Mouse (Mus musculus) retina, embryonic 14.5 days (tissue): ENCODE data around the gene Trim80.
"Not testable (repeated sequence)": the region's sequence is repeated elsewhere in the genome, so short reads cannot be mapped to it uniquely, and the experiment has no call there.

ENCODE experiments used
- DNase-seq: peaks from one replicate; pipeline ENCODE4 v3.0.0-alpha.2; 2015; ENCODE audit warnings: low spot score

The Trim80 gene

DNA sequence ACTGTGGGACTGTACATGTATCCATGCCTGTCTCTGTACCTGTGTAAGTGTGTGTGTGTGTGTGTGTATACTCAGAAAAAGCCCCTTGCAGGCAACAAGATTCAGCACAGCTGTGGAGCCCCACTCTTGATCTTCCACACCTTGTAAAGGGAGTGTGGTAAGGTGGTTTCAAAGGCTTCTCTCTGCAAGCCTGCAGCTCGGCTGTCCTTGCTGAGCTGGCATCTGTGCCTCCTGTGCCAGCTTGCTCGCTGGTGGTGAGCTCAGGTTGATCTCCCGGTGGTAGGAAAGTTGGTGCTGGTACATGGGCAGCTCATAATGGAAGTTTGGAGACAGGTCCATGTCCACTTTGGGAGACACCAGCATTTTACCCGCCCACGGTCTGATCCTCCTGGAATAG, 21.5 kb downstream of the Trim80 start:
- no peak for DNase-seq

DNA sequence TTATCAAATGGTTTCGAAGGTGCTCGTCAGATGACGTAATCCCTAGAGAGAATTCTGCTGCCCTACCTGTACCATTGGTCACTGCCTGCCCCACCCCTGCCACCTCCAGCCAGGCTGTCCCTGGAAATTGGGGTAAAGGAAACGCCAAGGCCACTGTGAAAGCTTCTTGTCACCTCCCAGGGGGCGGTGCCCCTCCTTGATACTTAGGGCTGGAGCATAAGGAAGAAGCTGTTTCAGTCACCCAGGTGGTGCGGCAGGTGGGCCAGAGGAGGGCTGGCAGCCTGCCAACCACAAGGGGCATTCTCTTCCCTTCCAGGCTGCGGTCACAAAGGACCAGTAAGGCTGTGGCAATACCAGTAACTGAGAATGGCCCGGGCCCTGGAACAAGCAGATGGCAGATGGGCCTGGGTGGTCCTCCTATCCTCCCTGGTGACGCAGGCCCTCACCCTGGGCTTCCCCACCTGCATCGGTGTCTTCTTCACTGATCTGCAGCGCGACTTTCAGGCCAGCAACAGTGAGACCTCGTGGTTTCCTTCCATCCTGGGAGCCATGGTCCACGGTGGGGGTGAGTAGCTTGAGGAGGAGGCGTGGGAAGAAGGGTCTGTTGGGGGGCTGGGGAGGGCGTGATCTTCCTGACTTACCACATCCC, 22.0 kb downstream of the Trim80 start, which contains the start of gene Slc16a5:
Gene Slc16a5, plus strand, starts transcription at position 232 of the 649 bp plus-strand sequence.
- no peak for DNase-seq

DNA sequence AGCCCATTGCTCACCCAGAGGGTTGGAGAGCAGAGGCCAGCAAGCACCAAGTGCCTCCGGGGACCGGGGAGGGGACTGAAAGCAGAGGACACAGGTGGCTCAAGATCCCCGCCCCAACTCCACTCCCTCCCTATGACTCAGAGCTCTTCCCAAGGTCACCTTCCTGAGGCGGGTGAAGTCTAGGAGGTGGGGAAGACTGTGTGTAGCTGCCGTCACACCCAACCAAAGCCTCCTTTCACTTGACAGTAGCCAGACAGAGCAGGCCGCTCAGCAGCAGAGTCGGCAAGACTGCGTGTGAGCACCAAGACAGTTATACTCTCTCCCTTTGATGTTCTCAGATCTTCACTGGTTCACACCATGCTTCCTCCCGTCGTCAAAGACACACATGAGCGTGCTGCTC, 23.1 kb downstream of the Trim80 start:
- no peak for DNase-seq

DNA sequence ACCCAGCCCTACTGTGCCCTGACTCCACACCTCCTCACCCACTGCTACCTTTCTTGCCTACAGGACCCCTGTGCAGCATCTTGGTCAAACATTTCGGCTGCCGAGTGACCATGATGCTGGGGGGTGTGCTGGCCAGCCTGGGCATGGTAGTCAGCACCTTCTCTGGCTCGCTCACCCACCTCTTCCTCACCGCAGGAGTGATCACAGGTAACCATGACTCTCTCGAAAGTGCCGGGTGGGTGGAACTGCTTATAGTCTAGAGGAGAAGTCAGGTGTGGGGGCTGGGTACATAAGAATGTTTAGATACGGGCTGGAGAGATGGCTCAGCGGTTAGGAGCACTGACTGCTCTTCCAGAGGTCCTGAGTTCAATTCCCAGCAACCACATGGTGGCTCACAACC, 24.5 kb downstream of the Trim80 start:
- no peak for DNase-seq

DNA sequence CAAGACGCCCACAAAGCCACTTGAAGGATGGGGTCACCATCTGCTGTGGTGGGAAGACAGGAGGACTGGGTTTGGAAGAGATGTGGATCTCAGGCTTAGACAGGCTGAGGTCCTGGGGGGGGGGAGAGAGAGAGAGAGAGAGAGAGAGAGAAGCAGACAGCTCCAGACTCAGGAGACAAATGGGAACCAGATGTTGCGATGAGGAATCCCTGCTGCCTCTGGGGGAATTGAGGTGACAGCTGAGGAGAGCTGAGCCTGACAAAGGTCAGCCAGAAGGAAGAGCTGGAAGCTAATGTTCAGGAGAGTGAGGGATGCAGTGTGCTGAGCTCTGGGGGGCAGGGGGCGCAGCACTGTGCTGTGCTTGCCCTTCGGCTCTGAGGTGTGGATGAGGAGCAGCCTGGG, 26.9 kb downstream of the Trim80 start:
- DNase-seq, result peak; percentile 27

DNA sequence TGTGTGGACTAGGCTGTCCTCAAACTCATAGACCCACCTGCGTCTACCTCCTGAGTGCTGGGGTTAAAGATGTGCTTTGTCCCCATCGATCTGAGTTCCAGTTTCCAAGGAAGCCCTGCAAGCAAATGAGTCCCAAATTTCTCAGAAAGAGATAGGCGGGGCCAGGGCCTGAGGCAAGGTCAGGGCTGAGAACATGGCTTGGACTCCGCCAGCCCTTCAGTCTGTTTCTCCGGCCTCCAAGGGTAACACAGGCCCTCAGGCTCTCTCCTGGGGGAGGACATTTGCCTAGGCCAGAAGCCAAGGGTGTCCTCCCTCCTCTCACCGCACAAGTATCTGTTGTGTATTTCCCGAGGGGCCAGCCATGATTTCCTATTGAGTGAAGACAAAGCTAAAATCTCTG, 31.8 kb downstream of the Trim80 start:
- DNase-seq, result no peak

DNA sequence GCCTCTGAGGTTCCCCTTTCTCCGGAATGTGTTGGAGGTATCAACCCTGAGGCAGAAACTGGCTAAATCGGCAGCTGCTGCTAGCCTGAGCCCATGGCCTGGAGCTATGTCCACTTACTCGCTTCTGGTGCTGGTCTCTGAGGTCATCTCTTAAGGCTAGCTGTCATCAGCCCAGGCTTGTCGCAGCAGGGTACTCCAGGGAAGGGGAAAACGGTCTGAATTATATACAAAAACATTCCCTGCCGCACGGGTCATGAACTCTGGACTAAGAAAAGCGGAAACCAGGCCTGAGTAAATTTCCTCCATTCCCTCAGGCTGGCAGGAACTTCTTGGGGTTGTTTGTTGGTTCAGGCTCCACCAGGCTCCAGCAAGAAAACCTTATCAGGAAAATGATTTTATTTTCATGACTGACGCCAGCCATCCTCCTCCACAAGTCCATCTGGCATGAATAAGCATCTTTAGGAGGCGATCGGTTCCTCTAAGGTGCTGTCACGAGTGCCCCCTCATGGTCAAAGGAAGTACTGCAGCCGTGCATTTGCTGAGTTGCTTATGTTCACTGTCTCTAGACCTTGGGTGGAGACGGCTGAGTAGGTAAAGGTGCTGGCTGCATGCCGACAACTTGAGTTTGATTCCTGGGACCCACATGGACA, 33.4 kb downstream of the Trim80 start:
- peak; percentile 99 for DNase-seq

DNA sequence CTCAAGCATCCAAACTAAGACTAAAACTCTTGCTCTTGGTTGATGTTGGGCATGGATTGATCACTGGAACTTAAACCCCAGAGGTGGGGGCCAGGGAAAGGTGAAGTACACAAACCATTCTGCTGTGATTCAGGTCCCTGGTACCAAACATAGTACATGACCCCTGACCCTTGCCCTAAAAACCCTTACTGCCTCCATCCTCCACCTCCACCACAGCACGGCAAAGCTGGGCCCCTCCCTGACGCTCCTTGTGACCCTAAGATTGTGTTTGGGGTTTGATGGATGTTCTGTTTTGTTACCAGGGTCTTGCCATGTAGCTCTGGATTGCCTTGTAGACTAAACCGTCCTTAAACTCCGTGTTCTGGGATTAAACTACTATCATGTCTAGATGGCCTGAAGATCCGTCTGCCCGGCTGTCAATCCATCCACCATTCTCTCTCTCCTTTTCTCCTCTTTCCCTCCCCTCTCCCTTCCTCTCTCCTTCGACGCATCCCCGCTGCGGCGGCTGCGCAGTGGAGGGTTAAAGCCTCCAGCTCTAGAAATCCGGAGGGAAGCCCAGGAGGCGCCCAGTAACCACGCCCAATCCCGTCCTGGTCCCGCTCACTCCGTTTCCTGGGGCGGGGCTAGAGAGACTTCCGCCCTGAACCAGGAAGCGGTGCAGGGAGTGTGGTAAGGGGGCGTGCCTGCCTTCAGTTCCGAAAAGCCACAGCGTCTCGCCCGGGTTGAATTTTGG, 34.8 kb downstream of the Trim80 start, which contains the start of gene Armc7:
Gene Armc7, plus strand, starts transcription at position 643 of the 733 bp plus-strand sequence.
- peak; percentile 98 for DNase-seq

DNA sequence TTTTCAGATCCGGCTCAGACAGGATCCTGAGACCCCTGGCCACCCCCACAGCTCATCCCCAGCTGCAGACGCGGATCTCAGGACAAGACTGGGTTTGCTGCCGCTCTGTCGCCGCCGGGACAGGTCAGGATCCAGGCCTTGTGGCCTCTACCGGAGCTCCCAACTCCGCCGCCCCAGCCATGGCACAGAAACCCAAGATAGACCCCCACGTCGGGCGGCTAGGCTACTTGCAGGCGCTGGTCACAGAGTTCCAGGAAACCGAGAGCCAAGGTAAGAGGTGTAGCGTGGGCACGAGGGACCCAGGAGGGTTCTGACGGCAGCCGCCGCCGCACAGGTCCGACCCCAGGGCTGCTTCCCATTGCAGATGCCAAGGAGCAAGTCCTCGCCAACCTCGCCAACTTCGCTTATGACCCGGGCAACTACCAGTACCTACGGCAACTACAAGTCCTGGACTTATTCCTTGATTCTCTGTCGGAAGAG, 35.5 kb downstream of the Trim80 start:
- DNase-seq, result no peak

DNA sequence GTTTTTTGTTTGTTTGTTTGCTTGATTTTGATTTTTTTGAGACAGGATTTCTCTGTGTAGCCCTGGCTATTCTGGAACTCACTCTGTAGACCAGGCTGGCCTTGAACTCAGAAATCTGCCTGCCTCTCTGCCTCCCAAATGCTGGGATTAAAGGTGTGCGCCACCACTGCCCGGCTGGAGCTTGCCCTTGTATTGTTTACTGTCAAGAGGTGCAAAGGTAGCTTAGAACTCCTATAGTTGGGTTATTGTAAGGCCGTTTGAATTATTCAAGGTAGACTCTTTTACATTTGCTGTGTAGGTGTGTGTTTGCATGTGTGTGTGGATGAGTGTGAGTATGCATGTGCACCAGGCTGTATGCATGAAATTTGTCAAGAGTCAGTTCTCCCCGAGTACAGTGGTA, 36.3 kb downstream of the Trim80 start:
- not testable (repeated sequence) for DNase-seq

DNA sequence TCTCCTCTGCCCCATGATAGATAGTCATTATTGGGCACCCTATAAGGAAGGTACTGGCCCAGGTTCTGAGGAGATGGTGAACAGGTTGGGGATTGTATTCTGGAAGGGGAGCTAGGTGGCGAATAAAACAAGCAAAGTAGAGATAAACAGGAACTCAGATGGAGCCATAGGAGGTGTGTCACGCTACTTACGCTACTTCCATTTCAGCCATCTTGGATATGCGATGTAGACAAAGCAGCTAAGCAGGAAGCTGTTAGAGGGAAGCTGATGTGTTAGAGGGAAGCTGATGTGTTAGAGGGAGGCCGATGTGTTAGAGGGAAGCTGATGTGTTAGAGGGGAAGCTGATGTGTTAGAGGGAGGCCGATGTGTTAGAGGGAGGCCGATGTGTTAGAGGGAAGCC, 37.0 kb downstream of the Trim80 start:
- not testable (repeated sequence) for DNase-seq

DNA sequence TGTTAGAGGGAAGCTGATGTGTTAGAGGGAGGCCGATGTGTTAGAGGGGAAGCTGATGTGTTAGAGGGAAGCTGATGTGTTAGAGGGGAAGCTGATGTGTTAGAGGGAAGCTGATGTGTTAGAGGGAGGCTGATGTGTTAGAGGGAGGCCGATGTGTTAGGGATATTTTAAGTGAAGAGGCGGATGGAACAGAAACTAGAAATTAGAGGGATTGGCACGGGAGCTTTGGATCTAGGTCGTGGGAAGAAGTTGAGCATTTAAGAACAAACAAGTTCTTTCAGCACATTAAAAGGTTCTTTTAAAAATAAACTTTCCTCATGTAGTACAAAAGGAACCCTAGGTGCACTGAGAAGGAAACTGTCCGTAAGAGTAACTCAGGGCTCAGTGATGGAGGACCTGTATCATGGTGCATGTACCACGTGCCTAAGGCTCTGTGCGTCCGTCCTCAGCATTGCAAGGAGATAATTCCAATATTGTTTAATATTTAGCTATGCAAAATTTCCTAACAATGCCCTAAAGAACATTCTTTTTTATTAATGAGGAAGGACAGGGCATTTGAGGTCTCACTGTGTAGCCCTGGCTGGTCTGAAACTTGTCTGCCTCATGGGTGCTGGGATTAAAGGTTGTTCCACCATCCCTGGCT, 38.1 kb downstream of the Trim80 start:
- DNase-seq, result no peak

DNA sequence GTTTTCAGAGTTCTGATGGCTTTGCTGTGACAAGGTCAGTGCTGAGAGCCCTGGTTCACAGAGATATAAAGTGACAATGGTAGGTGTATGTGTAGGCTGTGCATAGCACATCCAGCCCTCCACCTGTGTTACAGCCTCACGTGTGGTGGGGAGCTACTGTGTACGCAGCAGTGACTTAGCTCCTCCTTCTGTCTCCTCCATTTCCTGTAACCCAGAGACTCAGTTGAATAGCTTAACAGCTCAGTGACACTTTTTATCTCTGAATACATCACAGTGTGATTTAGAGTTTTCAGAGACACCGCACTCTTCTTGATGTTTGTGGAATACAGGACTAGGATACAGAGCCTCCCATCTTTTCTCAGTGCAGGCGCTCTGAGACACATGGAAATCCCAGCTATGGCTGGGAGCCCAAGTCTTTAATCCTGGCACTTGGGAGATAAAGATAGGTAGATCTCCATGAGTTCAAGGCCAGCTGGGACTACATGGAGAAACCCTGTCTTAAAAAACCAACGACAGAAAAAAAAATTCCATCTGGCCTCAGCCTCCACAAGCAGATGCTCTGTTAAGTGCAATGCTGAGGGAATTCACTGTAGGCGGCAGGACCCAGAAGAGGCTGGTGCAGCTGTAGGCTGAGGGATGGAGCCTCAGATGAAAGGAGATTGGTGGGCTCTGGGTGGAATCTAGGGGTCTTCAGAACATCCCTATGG, 41.4 kb downstream of the Trim80 start:
- no peak for DNase-seq

DNA sequence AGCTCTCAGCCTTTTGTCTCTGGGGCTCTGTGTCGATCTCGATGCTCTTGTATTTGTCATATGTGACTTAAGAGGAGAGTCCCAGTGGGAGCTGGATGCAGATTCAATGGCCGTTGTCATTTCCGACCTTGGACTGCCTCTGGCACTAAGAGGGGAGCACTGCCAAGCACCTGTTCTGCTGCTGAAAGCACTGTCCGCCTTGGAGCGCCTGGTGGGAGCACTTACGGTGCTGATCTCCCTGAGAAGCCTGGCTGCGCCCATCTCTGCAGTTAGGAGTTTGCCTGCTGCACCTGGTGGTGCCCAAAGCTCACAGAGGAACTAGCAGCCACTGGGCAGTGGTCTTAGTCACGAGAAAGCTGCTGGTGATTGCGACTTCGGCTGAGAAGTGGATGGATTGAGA, 42.9 kb downstream of the Trim80 start:
- no peak for DNase-seq

DNA sequence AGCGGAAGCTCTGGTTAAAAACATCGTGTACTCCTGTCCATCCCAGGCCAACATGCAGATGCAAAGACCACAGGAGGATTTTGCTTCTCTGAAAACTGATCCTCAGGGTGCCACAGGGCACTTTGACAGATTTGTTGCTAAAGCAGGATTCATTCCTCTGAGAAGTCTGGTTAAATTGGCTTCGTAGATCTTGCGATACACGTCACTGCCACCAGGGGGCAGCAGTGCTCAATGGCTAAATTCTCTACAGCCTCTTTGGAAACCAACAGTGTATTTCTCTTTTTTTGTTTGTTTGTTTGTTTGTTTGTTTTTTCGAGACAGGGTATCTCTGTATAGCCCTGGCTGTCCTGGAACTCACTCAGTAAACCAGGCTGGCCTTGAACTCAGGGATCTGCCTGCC, 43.4 kb downstream of the Trim80 start:
- DNase-seq, result peak; percentile 90

DNA sequence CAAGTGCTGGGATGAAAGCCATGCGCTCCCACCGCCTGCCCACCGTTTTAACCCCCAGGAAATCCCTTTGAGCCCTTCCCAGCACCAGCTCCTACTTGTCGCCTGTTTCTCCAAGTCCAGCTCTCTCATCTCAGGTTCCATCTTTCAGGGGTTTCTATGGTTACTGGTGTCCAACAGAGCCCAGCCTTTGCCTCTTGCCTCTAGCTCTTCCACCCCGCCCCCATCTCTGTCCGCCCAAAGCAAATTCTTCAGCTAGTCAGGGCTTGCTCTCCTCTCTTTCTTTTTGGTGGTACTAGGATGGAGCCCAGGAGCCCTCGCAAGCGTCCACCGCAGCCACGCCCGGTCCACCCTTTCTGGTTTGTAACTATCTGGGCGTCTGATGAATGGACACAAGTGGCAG, 44.8 kb downstream of the Trim80 start:
- DNase-seq, result no peak

DNA sequence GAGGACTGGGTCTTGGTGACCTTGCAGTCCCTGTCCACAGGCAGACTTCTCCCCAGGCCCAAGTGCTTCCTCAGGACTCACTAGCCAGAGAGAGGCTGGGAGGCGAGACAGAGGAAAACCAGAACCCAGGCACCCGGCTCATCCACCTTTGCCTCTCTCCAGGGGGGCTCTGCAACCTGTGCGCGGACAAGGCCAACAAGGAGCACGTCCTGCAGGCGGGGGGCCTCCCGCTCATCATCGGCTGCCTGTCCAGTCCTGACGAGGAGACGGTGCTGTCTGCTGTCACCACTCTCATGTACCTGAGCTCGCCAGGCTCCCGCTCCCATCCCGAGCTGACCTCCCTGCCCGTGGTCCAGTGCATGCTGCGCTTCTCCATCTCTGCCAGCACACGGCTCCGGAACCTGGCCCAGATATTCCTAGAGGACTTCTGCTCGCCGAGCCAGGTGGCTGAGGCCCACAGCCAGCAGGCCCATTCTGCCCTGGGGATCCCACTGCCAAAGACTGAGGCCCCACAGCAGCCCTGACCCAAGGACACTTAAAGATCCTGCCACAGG, 48.3 kb downstream of the Trim80 start:
- DNase-seq, result no peak

DNA sequence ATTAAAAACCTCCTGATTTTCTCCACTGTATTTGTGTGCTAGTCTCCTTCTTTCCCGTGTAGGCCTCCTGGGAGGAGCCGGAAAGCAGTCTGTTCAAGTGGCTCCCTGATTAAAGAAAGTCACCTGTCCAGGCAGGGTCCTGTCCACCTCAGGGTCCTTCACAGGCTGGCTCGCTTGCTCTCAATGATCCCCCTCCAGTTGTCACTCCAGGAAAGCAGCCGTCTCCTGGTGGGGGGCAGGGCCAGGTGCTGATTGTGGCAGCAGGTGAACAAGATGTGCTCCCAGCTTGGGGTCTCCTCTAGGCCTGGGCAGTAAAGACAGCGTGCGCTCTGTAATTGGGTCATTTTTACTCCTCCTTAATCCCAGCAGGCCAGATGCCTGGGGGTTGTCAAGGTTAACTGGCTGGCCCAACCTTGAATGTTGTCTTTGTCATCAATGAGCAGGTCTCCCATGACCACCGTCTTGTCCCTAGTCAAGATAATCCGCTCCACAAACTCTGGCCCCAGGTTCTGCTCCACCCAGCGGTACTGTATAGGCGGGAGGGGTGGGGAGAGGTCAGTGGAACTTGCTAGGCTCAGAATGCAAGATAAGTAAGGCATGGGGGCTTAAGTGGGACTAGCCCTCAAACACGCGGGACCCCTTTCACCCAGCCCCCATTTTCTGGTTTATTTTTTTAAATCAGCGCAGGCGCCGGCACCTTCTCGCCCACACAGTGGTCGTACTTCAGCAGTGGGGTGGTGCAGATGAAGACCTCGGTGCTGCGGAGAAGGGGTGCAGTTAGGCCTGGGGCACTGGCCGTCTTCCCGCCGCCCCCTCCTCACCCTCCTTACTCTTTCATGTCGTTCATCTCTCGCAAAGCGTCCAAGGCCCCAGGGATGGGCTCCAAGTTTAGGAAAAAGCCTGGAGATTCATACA, 50.4 kb downstream of the Trim80 start:
- DNase-seq, result no peak

DNA sequence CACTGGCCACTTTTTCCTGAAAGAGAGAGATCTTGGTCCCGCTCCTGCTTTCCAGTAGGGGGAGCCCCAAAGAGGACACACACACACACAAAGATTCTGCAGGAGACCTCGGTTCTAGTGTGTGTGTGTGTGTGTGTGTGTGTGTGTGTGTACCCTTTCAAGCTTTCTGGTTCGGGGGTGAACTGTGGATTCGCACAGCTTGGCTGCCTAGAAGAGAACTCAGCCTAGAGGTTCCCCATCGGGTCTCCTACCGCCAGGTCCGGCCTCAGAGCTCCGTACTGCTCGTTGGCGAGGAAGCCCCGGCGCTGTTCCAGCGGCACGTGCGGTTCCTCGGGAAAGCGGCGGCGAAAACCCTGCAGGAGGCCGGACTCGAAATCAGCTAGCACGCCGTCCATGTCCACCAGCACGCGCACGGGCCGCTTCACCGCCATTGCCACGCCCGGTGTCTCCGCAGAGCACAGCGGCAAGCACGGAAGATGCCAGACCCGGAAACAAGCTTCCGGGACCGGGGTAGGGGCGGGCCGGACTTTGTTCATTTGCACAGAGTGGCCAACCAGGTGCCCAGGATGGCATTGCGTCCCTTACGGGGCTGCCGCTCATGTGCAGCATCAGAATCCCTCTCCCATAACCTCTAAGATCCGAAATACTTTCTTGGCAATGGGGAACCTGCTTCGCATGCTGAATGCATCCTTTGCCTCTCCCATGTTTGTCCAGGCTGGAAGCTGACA, 51.2 kb downstream of the Trim80 start, which contains the start of gene Nt5c:
Gene Nt5c, minus strand, starts transcription at position 507 of the 728 bp plus-strand sequence.
- DNase-seq, result peak; percentile 80

DNA sequence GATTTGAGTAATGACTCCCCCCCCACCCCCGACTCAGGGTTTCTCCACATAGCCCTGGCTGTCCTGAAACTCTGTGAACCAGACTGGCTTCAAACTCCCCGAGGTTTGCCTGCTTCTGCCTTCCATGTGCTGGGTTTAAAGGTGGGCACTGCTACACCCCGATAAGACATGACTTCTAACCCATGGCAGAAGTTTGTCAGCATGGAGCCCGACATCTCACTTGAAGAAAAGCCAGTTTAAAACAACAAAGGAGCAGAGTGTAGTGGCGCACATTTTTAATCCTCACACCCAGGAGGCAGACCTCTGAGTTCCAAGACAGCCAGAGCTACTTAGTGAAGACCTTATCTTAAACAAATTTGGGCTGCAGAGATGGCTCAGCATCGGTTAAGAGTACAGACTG, 52.0 kb downstream of the Trim80 start:
- DNase-seq, result no peak
